In genomic region chr9:40469403-40470137, GRCm38 (mm10) we compare ENCODE assay signal across 16 mouse cellular contexts.
DNase-seq lines count a peak whose midpoint lies in the region; ATAC-seq and TF ChIP-seq lines count a peak whose summit lies in the region.
"Had no signal": no experiment of that assay in that cellular context is flagged by ENCODE, and none has a peak within 500 bp of the region (broad histone marks: within the 10 kb centered on the region; RNA-seq: fewer than 3 reads in every experiment).

No protein-coding gene starts in this region.

- no peaks in the 10 kb centered on the region for H3K36me3 ChIP-seq in heart, embryonic 12.5 days
- H3K36me3 ChIP-seq in kidney, adult 2 months (ENCODE audit: control insufficient read depth, insufficient read depth, low read length): no peaks in the 10 kb centered on the region
- H3K36me3 ChIP-seq in liver, embryonic 11.5 days (ENCODE audit: control insufficient read depth, insufficient read depth, low read length): no peaks in the 10 kb centered on the region
- H3K36me3 ChIP-seq: embryonic facial prominence, embryonic 13.5 days; limb, embryonic 13.5 days had no signal

- H3K27ac ChIP-seq in heart, embryonic 12.5 days (ENCODE audit: poor library complexity, severe bottlenecking): peak overlapping the region; percentile 6; the same call in 1 of the 2 replicates
- no peak overlapping the region for H3K27ac ChIP-seq in kidney, adult 2 months (ENCODE audit: insufficient read depth, low read depth, low read length)
- H3K27ac ChIP-seq in liver, embryonic 11.5 days (ENCODE audit: low read depth, low read length): no peak overlapping the region
- H3K27ac ChIP-seq: embryonic facial prominence, embryonic 13.5 days; limb, embryonic 13.5 days had no signal

- no peak overlapping the region for H3K4me3 ChIP-seq in heart, embryonic 12.5 days
- H3K4me3 ChIP-seq in kidney, adult 2 months (ENCODE audit: insufficient read depth, low read depth, low read length): no peak overlapping the region
- no peak overlapping the region for H3K4me3 ChIP-seq in liver, embryonic 11.5 days (ENCODE audit: low read depth, low read length)
- H3K4me3 ChIP-seq: embryonic facial prominence, embryonic 13.5 days; limb, embryonic 13.5 days had no signal

- no peak for TF ChIP-seq POLR2A in kidney, adult 2 months (IDR thresholded peaks at IDR 0.05; ENCODE audit: low read depth, low read length)

- peak; percentile 57 for ATAC-seq in heart, embryonic 12.5 days (ENCODE audit: insufficient number of reproducible peaks, low FRiP score)
- ATAC-seq in neutrophil, adult 5-6 weeks (ENCODE audit: extremely low read depth, insufficient number of reproducible peaks, low FRiP score, poor library complexity, severe bottlenecking): 0 out of 2 replicates have a peak, but pooled peaks have one; percentile 13
- no peak for ATAC-seq in liver, embryonic 11.5 days (replicated peaks; ENCODE audit: low FRiP score)
- ATAC-seq: activated CD4-positive, CD25-positive, alpha-beta regulatory T cell, adult 4 months; liver, postnatal 0 days had no signal

- 28% methylated on average over 15 of the region's 15 CpGs for WGBS in heart, embryonic 12.5 days
- 52% methylated on average over 15 of the region's 15 CpGs for WGBS in kidney, adult 2 months
- WGBS in liver, embryonic 11.5 days: 57% methylated on average over 15 of the region's 15 CpGs

- H3K9ac ChIP-seq in heart, embryonic 12.5 days: no peak overlapping the region
- no peak overlapping the region for H3K9ac ChIP-seq in liver, embryonic 11.5 days (ENCODE audit: low read depth, low read length)
- H3K9ac ChIP-seq: embryonic facial prominence, embryonic 13.5 days; limb, embryonic 13.5 days; liver, postnatal 0 days had no signal

- H3K27me3 ChIP-seq in heart, embryonic 12.5 days (replicated peaks): peaks cover 4% of the 10 kb centered on the region
- H3K27me3 ChIP-seq in kidney, adult 2 months (replicated peaks; ENCODE audit: control insufficient read depth, insufficient read depth, low read length): no peaks in the 10 kb centered on the region
- H3K27me3 ChIP-seq in liver, embryonic 11.5 days (replicated peaks; ENCODE audit: control insufficient read depth, insufficient read depth, low read length): no peaks in the 10 kb centered on the region
- H3K27me3 ChIP-seq: embryonic facial prominence, embryonic 13.5 days; limb, embryonic 13.5 days had no signal

- H3K4me2 ChIP-seq in heart, embryonic 12.5 days: peak overlapping the region; percentile 41
- H3K4me2 ChIP-seq in liver, embryonic 11.5 days: no peak overlapping the region
- H3K4me2 ChIP-seq: embryonic facial prominence, embryonic 13.5 days; limb, embryonic 13.5 days had no signal

- TF ChIP-seq CTCF in kidney, adult 2 months (conservative IDR thresholded peaks at IDR 0.05; ENCODE audit: insufficient read depth, insufficient read length, low read depth, low read length): no peak

- H3K4me1 ChIP-seq in heart, embryonic 12.5 days (replicated peaks): peaks cover 19% of the 10 kb centered on the region
- H3K4me1 ChIP-seq in kidney, adult 2 months (ENCODE audit: control insufficient read depth, insufficient read depth, low read length): peaks cover 16% of the 10 kb centered on the region; the same call in 1 of the 2 replicates
- H3K4me1 ChIP-seq in liver, embryonic 11.5 days (replicated peaks; ENCODE audit: control insufficient read depth, insufficient read depth, low read length): no peaks in the 10 kb centered on the region
- H3K4me1 ChIP-seq: embryonic facial prominence, embryonic 13.5 days; limb, embryonic 13.5 days had no signal

- no peaks in the 10 kb centered on the region for H3K9me3 ChIP-seq in heart, embryonic 12.5 days (replicated peaks)
- H3K9me3 ChIP-seq in liver, embryonic 11.5 days (ENCODE audit: control insufficient read depth, low read length): no peaks in the 10 kb centered on the region
- H3K9me3 ChIP-seq: embryonic facial prominence, embryonic 13.5 days; limb, embryonic 13.5 days had no signal

- no peak for DNase-seq in heart, adult 9 months (ENCODE audit: low spot score in 2 of 2)
- peak; percentile 34 for DNase-seq in kidney, adult 2 months
- no peak for DNase-seq in kidney, postnatal 4 days
- peak; percentile 28 for DNase-seq in thymus, postnatal 25 days
- no peak for DNase-seq in thymus, adult 18-20 months
- DNase-seq in liver, embryonic 11.5 days (ENCODE audit: low spot score): no peak
- DNase-seq: cerebellum, adult 11 months; gastrocnemius, postnatal 14 days; liver, postnatal 0 days; lung, postnatal 4 days; right cerebral cortex, postnatal 25 days had no signal

Comparison
In these comparisons a context has a peak if more than half of its experiments do, and no peak if none do; other contexts are left out.
1. DNase-seq: peak in kidney, adult 2 months (single experiment) and thymus, postnatal 25 days (single experiment); none in heart, adult 9 months (0 of 2), kidney, postnatal 4 days (0 of 2), thymus, adult 18-20 months (0 of 2) and liver, embryonic 11.5 days (single experiment).